Mouse (Mus musculus) layer of hippocampus, adult 9-10 months (tissue): ENCODE results near the gene Gm9508.

Experiments
- DNase-seq: peaks from one replicate; pipeline ENCODE4 v3.0.0; 2022; ENCODE audit warnings: low spot score

Gm9508 gene

GRCm38 (mm10) chr10:77667402-77667801 lies 29.6 kb downstream of the Gm9508 start:
- DNase-seq: no peak

- DNase-seq: no peak
Observed at GRCm38 (mm10) chr10:77666342-77666741, 30.7 kb downstream of the Gm9508 start.

GRCm38 (mm10) chr10:77663949-77664665 lies 32.9 kb downstream of the Gm9508 start:
- DNase-seq: no peak

- DNase-seq: no peak
Observed at GRCm38 (mm10) chr10:77658286-77658994, 38.6 kb downstream of the Gm9508 start.

- DNase-seq: no peak
Observed at GRCm38 (mm10) chr10:77652046-77652445, 45.0 kb downstream of the Gm9508 start.

- no peak for DNase-seq
Observed at GRCm38 (mm10) chr10:77647901-77648300, 49.1 kb downstream of the Gm9508 start.

GRCm38 (mm10) chr10:77647461-77647860 lies 49.6 kb downstream of the Gm9508 start:
- DNase-seq: no peak
